Mouse (Mus musculus) cerebellum, postnatal 36 days (tissue): ENCODE data around the gene Src.
"Not testable (repeated sequence)": the region's sequence is repeated elsewhere in the genome, so short reads cannot be mapped to it uniquely, and the experiment has no call there.

ENCODE experiments used
- DNase-seq, 2 experiments: peaks; one replicate each; pipeline ENCODE4 v3.0.0; 2021 to 2022; ENCODE audit warnings: mixed read lengths in 2 of 2

Gene Src

DNA sequence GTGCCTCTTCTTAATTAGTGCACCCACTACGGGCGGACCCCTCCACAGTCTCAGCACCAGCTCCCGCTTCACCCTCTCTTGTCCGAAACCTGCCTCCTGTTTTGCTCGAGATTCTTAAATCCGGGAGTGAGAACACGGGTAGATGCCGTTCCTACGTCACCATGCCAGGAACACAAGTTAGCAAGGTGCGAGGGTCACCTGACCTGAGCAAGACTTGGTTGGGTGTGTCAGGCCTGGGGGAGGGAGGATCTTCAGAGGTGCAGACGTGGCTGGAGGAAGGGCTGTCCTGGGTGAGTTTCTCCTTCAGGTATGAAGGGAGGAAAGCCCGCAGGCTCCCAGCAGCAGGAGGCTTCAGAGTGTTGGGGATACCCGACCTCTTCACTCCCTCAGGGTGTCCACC lies at the start of gene Src:
Src (plus strand) TSS at position 239 of the 400 bp plus-strand sequence.
- no peak for DNase-seq

DNA sequence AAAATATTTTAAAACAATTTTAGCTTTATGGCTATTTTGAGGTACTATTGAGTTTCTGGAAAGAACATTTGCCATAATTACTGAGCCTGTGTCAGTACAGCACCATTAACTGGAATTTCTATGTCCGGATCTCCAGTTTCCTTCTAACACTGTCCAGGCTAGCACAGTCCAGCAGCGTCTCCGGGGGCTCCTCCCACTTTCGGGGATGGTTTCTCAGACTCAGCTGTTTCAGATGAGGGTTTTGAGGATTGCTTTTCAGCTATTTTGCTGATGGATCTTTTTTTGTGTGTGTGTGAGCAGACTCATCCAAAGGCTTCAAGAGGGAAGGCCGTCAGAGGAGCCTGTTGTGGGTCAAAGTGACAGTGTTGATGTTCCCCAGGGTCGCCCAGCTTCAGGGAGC lies 46.5 kb upstream of the Src start:
- no peak for DNase-seq

DNA sequence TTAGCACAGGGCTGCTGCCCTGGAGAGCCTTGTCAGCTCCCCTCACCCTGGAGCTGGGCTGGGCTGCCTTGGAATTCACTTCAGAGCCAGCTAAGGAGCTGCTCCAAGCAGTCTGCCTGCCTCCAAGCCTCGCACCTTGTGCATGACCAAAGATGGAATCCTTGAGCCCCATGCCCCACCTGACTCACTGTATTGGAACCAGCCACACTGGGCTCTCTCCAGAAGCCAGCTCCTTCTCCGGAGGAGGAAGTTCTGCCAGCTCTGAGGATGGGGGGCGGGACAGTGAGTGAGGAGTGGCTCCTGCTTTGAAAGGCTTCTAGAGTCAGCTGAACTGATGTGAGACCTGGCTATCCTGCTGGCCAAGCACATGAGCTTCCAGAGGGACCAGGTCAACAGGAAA lies 44.6 kb upstream of the Src start:
- no peak for DNase-seq

- DNase-seq = no peak
These were observed 43.2 kb upstream of the Src start for GRCm38 (mm10) chr2:157375051-157375450.

DNA sequence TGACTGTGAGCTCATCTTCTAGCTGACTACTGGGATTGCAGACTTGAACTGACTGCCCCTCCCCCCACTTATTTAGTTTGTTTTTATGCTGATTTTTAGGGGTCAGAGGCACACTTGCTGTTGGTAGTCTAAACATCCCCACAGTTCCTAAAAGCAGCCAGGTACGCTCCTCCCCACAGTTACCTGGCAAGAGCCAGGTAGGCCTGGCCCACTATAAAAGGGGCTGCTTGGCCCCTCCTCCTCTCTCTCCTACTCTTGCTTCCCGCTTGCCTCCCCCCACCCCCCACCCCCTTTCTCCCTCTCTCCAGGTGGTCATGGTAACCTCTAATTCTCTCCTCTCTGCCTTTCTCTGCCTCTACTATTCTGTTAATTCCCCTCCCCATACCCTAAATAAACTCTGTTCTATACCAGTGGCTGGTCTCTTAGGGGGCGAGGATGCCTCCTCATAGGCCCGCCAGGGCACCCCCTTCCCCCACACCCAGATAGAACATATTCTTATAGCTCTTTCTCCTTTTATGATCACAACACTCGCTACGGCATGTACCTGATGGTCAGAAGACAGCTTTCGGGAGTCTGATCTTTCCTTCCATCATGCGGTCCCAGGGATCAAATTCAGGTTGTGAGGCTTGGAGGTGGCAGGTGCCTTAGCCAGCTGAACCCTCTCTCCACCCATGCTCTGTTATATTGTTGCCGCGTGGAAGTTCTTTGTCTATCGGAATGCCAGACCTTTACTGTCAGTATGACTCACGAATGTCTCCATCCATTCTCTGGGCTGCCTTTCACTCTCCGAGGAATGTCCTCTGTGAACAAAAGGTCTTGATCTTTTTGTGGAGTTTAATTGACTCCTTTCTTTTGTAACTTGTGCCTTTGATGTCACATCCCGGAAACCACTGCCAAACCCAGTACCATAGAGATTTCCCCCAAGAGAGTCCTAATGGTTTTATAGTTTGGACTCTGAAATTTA lies 42.2 kb upstream of the Src start:
- DNase-seq = no peak

DNA sequence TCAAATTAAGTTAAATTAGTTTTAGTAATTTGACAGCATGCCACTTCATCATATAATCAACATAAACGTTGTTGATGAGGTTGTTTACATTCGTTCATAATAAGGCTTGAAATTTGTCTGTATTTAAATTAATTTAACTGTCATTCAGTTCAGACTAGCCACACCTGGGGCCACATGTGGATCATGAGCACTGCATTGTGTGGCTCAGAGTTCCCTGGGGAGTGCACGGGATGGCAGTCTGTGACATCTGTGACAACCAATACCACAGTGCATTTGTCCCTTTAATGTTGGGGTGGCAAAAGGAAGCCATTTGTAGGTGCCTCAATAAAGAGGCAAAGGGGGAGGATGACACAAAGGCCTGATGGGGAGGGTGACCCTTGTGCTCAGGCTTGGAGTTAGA lies 41.2 kb upstream of the Src start:
- DNase-seq = no peak

DNA sequence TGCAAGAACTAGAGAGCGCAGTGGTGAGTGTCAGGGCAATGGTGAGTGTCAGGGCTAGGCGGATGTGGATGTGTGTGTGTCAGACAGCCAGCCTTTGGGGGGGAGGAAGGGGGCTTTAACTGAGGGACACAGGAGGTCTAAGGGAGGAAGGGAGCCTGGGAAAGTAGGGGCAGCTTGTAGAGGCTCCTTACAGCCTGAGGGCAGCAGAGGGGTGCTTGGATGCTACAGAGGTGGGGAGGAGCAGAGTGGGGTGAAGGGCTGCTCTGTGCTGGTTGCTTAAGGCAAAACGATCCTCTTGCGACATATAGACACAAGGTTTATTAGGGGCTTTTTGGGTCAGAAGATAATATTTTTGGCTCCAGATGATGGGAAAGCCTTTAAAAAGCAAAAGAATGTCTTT lies 33.4 kb upstream of the Src start:
- DNase-seq = no peak

GRCm38 (mm10) chr2:157388901-157389590 lies 29.2 kb upstream of the Src start:
- not testable (repeated sequence) for DNase-seq

- no peak for DNase-seq
These were observed 28.7 kb upstream of the Src start for GRCm38 (mm10) chr2:157389591-157389921.

GRCm38 (mm10) chr2:157392331-157392730 lies 25.9 kb upstream of the Src start:
- DNase-seq = no peak

DNA sequence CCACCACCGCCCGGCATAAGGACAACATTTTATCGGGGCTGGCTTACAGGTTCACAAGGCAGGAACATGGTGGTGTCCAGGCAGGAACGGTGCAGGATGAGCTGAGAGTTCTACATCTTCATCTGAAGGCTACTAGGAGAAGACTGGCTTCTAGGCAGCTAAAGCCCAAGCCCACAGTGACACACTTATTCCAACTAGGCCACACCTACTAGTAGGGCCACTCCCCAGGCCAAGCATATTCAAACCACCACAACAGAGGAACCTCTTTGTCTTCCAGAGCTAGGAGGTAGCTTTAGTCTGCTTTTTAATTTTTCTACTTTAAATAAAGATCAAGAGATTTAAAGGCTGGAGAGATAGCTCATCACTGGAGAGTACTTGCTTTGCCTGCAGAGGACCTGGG lies 24.7 kb upstream of the Src start:
- DNase-seq = no peak

DNA sequence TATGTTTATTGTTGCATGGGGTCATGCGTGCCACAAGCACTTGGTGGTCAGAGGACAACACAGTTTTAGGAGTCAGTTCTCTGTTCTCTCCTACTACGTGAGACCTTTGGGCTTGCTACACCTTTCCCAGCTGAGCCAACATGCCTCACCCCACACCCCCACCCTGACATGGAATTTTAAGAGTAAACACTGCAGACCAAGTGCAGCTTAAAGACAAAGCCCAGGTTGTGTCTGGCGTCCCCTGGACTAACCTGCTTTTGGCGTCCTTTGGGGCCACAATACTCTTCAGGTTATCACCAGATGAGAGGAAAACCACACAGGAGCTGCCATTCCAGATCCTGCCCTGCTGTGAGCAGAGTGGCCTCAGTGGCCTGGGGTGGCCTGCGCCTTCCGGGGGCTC lies 23.4 kb upstream of the Src start:
- no peak for DNase-seq

DNA sequence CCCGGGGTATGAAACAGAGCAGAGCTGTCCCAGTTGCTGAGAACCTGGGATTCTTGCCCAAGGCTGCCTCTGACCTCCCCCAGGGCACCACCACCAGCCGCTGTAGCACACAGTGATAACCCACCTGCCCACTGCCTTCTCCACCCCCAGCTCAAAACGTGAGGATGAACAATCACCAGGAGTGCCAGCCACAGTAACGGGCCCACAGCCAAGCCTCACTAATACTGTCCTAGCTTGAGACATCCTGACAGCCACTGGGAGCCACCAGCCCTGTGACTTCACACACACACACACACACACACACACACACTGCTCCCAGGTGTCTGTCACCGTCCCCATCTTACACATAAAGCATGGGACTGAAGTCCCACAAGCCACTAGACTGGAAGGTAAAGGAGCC lies 22.9 kb upstream of the Src start:
- peak in 1 of 2 experiments; percentile 16 for DNase-seq

GRCm38 (mm10) chr2:157395960-157396359 lies 22.3 kb upstream of the Src start:
- DNase-seq = no peak

DNA sequence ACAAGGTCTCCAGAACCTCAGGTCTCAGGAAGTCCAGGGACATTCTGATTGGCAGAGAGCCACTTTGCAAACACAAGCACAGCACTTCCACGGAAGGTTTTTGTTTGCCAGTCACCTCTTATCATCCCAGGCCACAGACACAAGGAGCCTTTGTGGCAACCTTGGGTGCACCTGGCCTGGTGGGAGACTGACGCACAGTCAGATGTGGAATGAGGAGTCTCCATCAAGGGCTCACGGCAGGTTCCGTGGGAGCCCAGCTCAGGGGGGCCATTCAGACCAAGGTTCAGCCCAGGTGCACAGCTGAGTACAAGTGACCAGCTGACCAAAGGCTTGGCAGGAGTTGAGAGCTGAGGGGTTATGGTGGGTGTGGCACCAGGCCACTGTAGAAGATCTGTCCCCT lies 20.9 kb upstream of the Src start:
- no peak for DNase-seq

DNA sequence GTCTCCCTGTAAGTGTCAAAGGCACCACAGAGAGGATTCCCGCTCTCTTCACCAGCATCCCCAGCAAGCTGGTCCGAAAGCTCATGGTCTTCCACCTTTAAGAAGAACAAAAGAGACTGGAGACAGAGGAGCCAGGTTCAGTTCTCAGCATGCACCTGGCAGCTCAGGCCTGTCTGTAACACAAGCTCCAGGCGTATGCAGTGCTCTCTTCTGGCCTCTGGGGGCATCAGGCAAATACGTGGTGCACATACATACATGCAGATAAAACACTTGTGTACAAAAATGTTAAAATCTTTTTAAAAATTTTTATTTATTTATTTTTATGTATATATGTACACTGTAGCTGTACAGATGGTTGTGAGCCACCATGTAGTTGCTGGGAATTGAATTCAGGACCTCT lies 19.7 kb upstream of the Src start:
- no peak for DNase-seq

- DNase-seq = no peak
These were observed 18.4 kb upstream of the Src start for GRCm38 (mm10) chr2:157399797-157400196.

DNA sequence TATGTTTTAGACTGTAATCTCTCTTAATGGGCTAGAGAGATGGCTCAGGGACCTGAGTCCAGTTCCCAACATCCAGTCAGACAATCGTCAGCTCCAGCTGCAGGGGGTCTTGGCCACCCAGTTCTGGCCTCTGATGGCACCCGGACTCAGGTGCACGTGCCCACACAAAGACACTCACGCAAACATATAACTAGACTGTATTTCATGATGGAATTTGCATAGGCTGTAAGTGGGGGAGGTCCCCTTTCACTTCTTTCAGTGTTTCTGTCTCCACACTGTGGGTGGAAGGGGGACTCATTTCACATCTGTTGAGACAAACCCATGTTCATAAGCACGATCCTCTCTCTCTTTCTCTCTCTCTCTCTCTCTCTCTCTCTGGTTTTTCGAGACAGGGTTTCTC lies 17.8 kb upstream of the Src start:
- no peak for DNase-seq

DNA sequence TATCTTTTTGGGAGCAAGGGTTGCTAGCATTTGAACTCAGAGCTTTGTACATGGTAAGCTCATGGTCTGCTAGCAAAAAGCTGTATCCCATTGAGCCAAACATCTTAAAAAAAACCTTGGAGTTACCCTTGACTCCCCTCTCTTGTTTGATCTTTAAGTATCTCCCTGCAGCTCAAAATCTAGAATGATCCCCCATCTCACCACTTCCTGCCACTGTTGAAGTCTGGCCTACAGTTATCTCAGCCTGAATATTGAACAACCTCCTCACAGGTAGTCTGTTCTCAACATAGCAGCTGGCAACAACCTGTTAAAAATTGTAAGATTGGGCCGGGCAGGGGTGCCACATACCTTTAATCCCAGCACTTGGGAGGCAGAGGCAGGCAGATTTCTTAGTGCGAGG lies 17.0 kb upstream of the Src start:
- DNase-seq = no peak

GRCm38 (mm10) chr2:157407596-157407995 lies 10.6 kb upstream of the Src start:
- DNase-seq = peak in 1 of 2 experiments; percentile 36

DNA sequence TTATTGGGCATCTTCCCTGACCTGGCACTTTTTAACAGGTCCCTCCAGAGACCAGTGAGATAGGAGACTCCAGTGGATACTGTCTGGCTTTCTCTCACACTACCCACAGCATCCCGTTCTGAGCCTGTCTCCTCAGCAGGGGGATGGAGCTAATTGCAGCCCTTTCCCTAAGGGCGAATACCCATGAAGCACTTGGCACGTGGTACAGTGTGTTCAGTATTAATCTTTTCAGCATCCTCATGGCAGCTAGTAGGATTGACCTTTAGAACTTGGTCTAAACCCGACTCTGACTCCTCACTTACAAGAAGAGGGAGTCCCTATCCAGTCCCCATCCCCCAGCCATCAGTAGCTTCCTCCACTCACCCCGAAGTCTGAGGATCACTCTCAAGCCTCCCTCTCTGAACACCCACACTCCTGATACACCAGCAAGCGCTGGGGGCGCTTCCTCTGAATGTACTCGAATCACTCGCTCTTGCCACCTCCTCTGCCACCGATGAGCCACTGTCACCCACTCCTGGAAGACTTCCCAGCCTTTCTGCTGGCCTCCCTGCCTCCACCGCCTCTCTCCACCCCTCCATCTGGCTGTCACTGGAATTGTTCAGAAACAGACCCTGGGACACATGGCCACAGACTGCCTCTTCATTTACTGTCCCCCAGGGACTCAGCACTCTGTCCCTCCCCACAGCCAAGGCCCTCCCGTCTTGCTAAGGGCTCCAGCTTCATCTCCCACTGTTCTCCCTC lies 8.3 kb upstream of the Src start:
- no peak for DNase-seq

- no peak for DNase-seq
These were observed 7.0 kb upstream of the Src start for GRCm38 (mm10) chr2:157411151-157411693.

DNA sequence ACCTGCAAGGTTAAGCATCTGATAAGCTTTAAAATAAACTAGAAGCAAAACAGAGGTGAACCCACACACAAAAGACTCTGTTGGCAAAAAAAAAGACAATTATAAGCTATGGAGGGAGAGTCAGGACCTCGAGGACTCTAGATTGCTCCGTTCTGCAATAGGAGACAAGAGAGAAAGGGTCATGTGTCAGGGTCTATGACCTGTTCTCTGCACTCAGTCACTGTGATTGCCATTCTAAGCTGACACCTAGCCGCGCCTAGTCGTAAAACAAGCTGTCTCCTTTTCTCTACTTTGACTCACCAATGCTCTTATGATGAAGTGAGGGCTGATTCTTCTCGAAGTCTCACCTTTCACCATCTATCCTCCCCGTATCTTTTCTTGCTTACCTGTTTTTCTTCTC lies 5.7 kb upstream of the Src start:
- DNase-seq = no peak
